Mouse (Mus musculus): ENCODE data around the gene Tbc1d21. TPM values are rescaled to one million over a fixed set of nuclear protein-coding genes. Genes with fewer than 3 reads are reported as not detected.
A peak's percentile ranks its signal among the peaks of the same experiment; 100 is the strongest.

Tbc1d21 gene
- total RNA-seq, 2 experiments from 2014 or later = not detected

DNA sequence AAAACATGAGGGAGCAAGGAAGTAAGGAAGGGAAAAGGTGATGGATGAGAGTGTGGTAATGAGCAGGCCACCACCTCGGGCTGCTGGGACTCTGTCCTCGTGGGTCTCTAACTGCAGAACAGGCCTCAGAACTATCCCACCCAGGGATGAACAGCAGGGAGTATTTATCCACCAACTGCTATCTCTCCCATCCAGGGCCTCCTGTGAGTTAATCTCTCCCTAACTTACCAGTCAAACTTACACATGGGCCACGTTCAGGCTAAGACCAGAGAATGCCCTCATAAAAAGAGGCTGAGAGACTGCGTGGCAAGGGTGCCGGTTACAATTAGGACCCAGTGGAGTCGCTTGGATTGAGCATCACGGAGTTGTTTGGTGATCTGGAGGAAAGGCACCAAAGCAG, 24.3 kb downstream of the Tbc1d21 start:
- DNase-seq (ENCODE audit: low spot score in 2 of 2) = no peak

DNA sequence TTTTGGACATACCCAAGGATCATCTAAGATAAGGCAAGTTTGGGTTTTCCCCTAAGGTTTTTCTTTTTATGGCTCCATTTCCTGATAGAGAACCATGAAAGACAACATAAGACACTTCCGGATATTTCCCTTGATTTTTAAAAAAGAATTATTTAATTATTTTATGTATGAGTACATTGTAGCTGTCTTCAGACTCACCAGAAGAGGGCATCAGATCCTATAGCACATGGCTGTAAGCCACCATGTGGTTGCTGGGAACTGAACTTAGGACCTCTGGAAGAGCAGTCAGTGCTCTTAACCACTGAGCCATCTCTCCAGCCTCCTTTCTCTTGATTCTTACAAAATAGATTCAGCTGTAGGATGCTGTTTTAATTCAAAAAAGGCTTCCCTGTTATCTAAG, 28.5 kb downstream of the Tbc1d21 start:
- DNase-seq (ENCODE audit: low spot score in 2 of 2) = no peak

DNA sequence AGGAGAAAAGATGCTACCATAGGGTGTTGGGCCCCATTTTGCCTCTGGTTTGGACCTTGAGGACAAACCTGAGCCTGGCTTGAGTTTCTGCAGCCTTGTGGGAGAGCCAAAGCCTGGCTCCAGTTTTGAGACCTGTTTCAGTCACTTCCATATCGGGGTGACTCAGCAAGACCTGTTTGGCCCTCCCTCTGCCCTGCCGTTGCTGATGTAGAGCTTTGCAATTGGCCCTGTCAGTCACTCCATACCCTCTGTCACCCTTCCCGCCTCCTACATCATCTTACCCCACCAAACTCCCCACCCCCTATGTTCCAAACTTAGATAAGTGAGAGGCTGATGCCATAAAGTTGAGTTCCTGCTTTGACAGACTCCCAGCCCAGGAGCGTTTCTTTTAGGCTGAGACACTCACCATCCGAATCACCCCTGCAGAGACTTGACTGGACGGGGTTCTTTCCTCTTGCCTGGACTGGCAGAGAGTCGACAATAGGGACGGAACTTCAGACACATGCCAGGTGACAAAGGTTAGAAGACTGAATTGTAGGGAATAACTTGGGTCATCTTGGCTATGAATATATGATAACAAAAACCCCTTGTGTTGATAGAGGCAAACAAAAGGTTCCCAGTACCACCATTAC, 33.5 kb downstream of the Tbc1d21 start:
- no peak for DNase-seq (ENCODE audit: low spot score in 2 of 2)

DNA sequence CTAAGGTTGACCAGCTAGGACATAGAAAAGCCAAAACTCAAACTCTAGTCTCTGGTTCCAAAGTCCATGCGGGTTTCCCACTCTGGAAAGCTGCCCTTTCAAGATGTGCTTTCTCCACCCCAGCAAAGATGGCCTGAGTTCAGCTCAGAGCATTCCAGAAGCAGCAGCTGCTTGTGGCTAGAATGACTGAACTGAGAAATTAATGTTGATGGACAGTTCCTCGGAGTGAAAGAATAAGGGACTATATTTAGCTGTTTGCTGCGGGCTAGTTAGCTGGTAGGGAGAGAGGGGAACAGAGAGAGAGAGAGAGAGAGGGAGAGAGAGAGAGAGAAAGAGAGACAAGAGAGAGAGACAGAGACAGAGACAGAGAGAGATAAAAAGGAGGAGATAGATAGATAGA, 39.0 kb downstream of the Tbc1d21 start:
- no peak for DNase-seq (ENCODE audit: low spot score in 2 of 2)

DNA sequence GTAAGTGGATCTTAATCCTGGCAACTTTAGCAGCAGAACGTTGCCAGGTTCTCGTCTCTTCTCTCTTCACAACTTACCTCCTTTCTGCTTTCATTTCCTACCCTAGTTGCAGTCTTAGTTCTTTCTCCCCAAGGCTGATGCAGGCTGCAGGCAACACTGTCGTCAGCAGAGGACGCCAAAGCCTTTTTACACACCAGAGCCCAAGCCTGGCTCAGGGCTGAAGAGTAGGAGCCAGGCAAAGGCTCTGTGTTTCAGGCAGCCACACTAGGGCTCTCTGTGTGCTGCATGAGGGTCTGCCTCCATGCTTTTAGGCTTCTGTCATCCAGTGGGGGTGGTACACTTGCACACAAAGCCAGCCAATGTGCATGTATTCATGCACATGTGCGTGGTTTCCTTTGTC, 40.0 kb downstream of the Tbc1d21 start:
- DNase-seq (ENCODE audit: low spot score in 2 of 2) = peak in 1 of 2 experiments; percentile 27

DNA sequence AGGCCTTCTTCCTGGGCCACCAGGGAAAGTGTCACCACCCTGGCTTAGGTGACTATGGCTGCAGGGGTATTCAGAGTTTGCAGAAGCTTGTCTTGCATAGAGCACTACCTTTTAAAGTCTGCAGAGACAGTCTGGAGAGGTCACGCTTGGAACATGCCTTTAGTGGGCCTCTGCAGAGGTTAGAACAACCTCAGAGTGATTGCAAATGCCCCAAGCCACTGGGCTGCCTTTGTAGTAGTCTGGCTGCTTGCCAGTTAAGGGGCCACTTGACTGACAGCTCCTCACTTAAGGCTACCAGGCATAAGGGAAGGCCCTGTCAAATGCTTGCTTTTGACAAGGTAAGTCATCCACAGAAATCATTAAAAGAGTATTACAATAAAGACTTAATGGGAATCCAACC, 42.9 kb downstream of the Tbc1d21 start:
- DNase-seq (ENCODE audit: low spot score in 2 of 2) = no peak

DNA sequence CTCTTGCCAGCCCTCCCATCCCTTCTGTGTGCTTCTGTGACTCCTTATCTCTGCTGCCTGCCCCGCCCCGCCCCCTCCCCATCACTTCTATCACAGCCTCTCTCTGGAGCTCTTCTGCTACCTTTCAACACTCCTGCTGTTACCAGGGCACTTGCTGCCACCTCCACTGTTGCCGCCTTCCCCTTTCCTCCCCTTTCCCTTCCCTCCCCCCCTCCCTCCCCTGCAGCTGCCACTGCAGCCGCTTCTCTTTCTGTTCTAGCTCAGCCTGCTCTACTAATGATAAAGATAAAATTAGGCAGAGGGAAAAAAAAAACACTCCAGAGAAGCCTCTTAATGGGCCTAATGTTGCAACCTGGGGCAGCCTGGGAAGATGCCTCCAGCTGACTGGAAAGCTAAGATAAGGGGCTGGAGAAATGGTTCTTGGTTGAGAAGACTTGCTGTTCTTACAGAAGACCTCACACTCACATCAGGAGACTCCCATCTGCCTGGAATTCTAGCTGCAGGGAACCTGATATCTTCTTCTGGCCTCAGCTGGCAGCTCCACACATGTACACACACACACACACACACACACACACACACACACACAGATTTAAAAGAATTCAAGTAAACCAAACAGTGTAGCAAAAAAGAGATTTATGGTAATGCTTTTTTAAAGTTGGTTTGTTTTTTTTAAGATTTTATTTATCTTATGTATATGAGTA, 43.6 kb downstream of the Tbc1d21 start:
- DNase-seq (ENCODE audit: low spot score in 2 of 2) = no peak

DNA sequence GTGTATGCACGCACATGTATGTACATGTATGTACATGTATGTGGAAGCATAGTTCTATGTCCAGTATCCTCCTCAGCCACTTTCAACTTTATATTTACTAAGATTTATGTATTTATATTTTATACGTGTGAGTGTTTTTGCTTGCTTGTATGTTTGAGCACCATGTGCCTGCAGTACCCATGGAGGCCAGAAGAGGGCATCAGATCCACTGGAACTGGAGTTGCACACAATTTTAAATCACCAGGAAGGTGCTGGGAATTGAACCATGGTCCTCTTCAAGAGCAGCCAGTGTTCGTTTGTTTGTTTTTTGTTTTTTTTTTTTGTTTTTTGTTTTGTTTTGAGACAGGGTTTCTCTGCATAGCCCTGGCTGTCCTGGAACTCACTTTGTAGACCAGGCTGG, 48.6 kb downstream of the Tbc1d21 start:
- no peak for DNase-seq (ENCODE audit: low spot score in 2 of 2)

DNA sequence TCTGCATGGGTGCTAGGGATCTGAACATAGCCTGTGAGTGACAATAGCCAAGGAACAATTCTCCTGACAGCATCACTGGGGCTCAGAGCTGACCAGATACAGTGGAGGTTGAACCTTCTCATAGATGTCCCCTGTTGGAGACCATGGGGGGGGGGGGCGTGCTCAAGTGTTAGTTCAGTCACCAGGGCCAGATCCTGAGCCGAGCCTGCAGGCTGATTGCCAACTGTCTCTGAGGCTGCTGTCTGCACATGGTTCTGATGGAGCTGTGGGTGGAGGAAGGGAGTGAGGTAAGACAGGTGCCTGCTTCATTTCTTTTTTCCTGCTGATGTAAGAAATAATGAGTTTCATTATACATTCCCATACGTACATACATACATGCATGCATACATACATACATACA, 51.9 kb downstream of the Tbc1d21 start:
- no peak for DNase-seq (ENCODE audit: low spot score in 2 of 2)

DNA sequence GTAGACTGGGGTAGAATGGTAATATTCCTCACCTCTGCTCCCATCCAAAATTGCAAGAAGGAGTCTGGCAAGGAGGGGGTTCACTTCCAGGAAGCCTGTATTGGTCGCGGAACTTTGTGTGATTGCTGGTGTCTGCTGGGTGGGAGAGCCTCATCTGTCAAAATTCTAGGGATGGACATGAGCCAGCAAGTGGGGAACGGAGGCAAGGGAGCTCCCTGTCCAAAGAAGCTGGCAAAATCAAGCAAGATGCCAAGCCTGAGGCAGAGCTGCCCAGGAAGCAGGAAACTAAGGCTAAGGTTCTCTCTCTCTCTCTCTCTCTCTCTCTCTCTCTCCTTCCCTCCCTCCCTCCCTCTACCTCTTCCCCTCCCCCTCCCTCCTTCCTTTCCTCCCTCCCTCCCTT, 52.9 kb downstream of the Tbc1d21 start:
- DNase-seq (ENCODE audit: low spot score in 2 of 2) = no peak

DNA sequence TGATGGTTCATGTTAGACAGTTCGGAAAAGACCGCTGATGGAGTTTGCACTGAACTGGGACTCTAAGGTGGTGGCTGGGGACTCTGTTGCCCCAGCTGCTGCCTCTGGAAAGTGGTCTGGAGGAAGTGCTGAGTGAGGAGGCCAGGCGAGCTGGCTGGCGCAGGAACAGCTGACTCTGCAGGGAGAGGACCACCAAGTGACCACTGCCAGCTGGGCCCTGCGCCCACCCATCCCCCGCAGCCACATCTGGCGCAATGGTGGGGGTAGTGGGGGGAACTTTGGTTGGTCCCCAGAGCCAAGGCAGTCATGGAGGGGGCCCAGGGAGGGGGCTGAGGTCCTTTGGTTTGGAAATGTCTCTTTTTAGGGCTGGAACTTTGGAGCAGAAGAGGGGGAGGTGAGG, 53.5 kb downstream of the Tbc1d21 start:
- DNase-seq (ENCODE audit: low spot score in 2 of 2) = no peak

DNA sequence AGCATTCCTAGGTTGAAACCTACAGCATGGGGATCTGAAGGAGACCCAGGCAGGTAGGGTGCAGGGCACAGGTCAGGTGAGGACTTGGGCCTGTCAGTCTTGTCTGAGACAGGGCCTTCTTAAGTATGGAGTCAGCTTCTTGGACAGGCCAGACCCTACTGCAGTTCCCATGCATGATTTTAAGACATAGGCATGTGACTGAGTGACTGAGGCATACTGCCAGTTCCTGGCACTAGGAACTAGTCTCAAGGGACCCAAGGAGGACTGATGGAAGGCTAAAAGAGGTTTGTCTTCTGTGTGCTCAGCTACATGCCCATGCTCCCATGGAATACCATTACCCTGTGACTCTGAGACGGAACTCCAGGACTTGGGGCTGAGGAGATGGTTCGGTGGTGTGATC, 54.4 kb downstream of the Tbc1d21 start:
- DNase-seq (ENCODE audit: low spot score in 2 of 2) = no peak

DNA sequence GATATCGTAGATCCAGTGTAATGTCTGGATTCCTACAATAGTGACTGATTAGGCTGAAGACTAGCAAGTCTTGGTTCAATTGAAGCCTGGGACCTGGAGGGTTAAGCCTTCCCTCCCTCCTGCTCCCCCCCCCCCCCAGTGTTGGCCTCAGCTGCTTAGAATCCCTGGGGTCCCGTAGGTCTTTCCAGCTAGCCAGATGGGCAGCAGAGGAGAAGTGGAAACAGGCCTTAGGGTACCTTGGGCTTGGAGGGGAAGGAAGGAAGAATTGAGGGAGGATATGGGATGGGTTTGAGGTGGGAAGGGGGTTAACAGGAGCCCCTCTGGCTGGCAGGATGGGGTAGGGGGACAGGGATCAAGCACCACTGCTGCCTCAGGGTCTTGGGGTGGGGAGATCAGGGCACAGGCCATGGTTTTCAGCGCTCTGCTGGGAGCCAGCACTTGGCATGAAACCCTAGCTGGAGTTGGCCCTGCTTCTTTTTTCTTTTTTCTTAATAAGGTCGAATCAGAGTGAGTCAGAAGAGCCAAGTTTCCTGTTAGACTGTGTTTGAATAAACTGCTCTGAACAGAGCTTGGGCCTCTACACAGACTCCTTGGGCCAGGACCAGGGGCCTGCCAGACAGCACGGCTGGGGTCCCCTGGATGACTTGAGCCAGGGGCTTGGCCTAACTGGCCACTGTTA, 55.4 kb downstream of the Tbc1d21 start:
- no peak for DNase-seq (ENCODE audit: low spot score in 2 of 2)

DNA sequence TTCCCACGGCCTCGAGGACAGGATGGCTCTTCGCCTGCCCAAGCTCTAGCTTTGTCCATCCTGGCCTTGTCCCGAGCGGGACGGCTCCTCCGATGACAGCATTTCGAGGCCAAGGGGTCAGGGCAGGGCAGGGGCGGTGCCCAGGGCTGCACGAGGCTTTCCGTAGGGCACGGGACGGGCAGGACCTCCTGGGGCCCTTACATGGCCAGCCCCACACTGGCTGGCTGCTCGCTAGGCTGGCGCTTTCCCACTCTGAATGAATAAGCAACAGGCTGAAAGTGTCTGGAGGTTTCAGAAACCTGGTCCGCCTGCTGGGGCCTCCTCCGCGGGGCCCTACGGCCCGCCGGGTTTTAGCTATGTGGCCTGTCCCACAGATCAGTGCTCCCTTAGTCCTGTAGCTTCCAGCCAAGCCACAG, 57.3 kb downstream of the Tbc1d21 start, which contains the start of gene Loxl1:
Gene Loxl1 (minus strand): TSS at position 243 of the 416 bp plus-strand sequence.
- no peak for DNase-seq (ENCODE audit: low spot score in 2 of 2)

DNA sequence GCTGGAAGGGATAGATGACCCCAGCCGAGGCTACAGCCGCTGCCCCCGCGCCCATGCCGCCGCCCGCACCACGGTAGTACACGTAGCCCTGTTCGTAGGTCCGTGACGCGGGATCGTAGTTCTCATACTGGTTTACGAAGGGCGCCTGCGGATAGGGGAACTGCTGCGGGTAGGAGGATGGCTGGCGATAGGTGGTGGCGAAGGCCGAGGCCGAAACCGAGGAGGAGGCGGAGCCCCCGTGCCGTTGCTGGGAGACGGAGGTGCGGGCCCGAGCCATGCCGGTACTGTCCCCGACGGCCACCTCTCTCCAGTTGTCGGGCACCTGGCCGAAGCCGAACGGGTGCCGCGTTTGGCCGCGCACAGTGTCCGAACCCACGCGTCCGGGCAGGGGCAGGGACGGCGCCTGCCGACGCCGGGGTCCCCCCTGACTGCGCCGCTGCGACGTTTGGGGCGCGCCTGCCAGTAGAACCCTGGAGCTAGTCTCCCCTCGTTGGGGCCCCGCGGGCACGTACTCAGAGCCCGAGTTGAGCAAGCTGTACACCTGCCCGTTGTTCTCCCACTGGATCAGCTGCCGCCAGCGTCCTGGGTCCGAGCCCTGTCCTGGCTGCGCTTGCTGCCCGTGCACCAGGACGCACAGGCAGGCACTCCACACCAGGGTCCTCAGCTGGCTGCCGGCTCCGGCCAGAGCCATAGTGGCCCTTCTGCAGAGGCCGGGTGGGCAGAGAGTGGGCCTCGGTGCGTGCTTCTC, 57.9 kb downstream of the Tbc1d21 start:
- no peak for DNase-seq (ENCODE audit: low spot score in 2 of 2)

DNA sequence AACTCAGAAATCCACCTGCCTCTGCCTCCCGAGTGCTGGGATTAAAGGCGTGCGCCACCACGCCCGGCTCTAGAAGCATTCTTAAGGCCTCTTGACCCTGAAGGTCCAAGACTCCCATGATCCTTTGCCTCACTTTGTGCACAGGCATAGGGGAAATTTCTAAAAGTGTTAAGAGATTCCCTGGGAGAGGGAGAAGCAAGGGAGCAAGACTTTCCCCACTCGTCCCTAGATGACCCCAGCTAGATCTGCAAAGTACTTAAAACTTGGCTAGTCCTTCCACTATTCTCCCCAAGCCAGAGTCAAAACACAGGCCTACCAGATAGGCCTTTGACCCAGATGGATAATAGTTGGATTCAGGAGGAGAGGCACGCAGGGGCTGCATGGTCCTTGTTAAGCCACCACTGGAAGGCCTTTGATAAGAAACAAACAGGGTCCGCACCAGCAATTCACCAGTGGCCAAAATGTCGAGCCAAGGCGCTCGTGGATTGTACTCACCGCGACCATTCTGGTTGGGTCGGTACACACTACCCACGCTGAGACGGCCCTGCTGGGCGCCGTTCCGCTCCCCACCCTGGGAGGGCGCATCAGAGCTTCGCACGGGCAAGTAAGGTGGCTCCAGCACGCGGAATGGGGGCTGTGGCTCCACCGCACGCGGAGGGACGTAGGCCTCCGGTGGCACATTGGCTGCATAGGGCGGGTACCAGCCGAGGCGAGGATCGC, 58.9 kb downstream of the Tbc1d21 start:
- no peak for DNase-seq (ENCODE audit: low spot score in 2 of 2)

DNA sequence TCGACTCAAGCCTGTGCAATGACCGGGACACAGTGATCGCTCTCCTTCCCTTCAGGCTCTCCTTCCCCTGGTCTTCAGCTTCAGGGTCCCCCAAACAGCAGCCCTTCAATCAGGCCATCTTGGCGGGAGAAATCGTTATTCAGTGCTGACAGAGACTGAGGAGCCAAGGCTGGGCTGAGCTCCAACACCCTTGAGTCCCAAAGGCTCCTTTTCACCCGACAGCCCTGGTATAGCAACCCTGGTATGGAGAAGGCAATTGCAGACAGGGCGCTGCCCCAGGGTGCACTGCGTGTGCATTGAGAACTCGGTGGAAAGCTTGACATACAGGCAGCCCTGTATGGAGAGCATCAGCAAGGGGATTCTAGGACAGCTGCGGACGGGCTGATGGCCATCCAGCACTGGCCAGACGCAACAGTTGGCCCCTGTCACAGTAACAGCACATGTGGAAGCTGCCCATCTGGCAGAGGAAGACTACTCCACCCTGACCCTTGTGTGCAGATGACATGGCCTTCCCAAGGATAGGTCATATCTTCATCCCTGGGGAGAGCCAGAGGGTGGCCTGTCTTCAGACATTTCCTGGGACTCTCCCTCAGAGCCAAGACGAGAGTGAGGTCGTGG, 60.1 kb downstream of the Tbc1d21 start:
- no peak for DNase-seq (ENCODE audit: low spot score in 2 of 2)

All from adrenal gland, postnatal 4 days (tissue).